Mouse (Mus musculus): Measurements from ENCODE around the gene Gm45140. TPM values are rescaled to one million over a fixed set of nuclear protein-coding genes. Genes with fewer than 3 reads are reported as not detected.
"Not testable (repeated sequence)": the region's sequence is repeated elsewhere in the genome, so short reads cannot be mapped to it uniquely, and the experiment has no call there.

Gene Gm45140
- polyA plus RNA-seq, 1 experiment from 2014 or later, result 3.0 TPM

- no peaks in the 10 kb centered on the region for H3K36me3 ChIP-seq (ENCODE audit: control insufficient read depth, insufficient read depth, low read length)
- H3K27ac ChIP-seq (ENCODE audit: low read length), result no peak overlapping the region
- H3K4me2 ChIP-seq (ENCODE audit: low read depth, low read length), result no peak overlapping the region
- H3K4me3 ChIP-seq (replicated peaks; ENCODE audit: low read length), result no peak overlapping the region
- WGBS, result 67% methylated on average over 11 of the region's 11 CpGs
- no peaks in the 10 kb centered on the region for H3K27me3 ChIP-seq (ENCODE audit: control insufficient read depth, insufficient read depth, low read length)
- no peaks in the 10 kb centered on the region for H3K9me3 ChIP-seq (replicated peaks; ENCODE audit: control insufficient read depth, low read length)
- H3K4me1 ChIP-seq (ENCODE audit: control insufficient read depth, insufficient read depth, low read length), result no peaks in the 10 kb centered on the region
- peak; percentile 21; the same call in 1 of the 2 replicates for ATAC-seq (ENCODE audit: insufficient read depth, low FRiP score)
- peak overlapping the region; percentile 31; the same call in 1 of the 2 replicates for H3K9ac ChIP-seq (ENCODE audit: low read length)
These were observed 57.1 kb downstream of the Gm45140 start for GRCm38 (mm10) chr6:87778294-87779173.

- WGBS, result 56% methylated on average over 2 of the region's 2 CpGs
- Histone ChIP-seq H3K4me1 (ENCODE audit: control insufficient read depth, insufficient read depth, low read length) (no peaks in the 10 kb centered on the region), H3K9ac (ENCODE audit: low read length) (peak within 1 kb of the TSS; percentile 31; the same call in 1 of the 2 replicates), H3K9me3 (replicated peaks; ENCODE audit: control insufficient read depth, low read length) (no peaks in the 10 kb centered on the region), H3K4me3 (replicated peaks; ENCODE audit: low read length) (no peak within 1 kb of the TSS), H3K36me3 (ENCODE audit: control insufficient read depth, insufficient read depth, low read length) (no peaks in the 10 kb centered on the region), H3K27me3 (ENCODE audit: control insufficient read depth, insufficient read depth, low read length) (no peaks in the 10 kb centered on the region), H3K27ac (ENCODE audit: low read length) (no peak within 1 kb of the TSS), H3K4me2 (ENCODE audit: low read depth, low read length) (no peak within 1 kb of the TSS)
- no peak for ATAC-seq (ENCODE audit: insufficient read depth, low FRiP score)
These were observed 57.8 kb downstream of the Gm45140 start, which contains the start of gene Gp9 for GRCm38 (mm10) chr6:87777842-87778241. Gp9 (plus strand) TSS chr6:87778072.

GRCm38 (mm10) chr6:87776663-87777062 lies 58.9 kb downstream of the Gm45140 start:
- no peak overlapping the region for H3K4me3 ChIP-seq (replicated peaks; ENCODE audit: low read length)
- 75% methylated on average over 1 of the region's 1 CpGs for WGBS

GRCm38 (mm10) chr6:87775588-87776245 lies 59.9 kb downstream of the Gm45140 start:
- WGBS, result 56% methylated on average over 3 of the region's 3 CpGs
- no peak overlapping the region for H3K4me3 ChIP-seq (replicated peaks; ENCODE audit: low read length)

More at GRCm38 (mm10) chr6:87776663-87777062, 58.9 kb downstream of the Gm45140 start:
- Histone ChIP-seq H3K36me3 (ENCODE audit: control insufficient read depth, insufficient read depth, low read length) (no peaks in the 10 kb centered on the region), H3K27me3 (ENCODE audit: control insufficient read depth, insufficient read depth, low read length) (no peaks in the 10 kb centered on the region), H3K27ac (ENCODE audit: low read length) (no peak overlapping the region), H3K9ac (ENCODE audit: low read length) (no peak overlapping the region), H3K9me3 (replicated peaks; ENCODE audit: control insufficient read depth, low read length) (no peaks in the 10 kb centered on the region), H3K4me1 (ENCODE audit: control insufficient read depth, insufficient read depth, low read length) (no peaks in the 10 kb centered on the region), H3K4me2 (ENCODE audit: low read depth, low read length) (no peak overlapping the region)
- ATAC-seq (ENCODE audit: insufficient read depth, low FRiP score), result no peak

GRCm38 (mm10) chr6:87774909-87775308 lies 60.7 kb downstream of the Gm45140 start:
- WGBS, result 72% methylated on average over 9 of the region's 9 CpGs
- H3K4me1 ChIP-seq (ENCODE audit: control insufficient read depth, insufficient read depth, low read length), result no peaks in the 10 kb centered on the region
- H3K4me3 ChIP-seq (replicated peaks; ENCODE audit: low read length), result no peak overlapping the region
- H3K27ac ChIP-seq (ENCODE audit: low read length), result no peak overlapping the region
- H3K4me2 ChIP-seq (ENCODE audit: low read depth, low read length), result no peak overlapping the region
- H3K9me3 ChIP-seq (replicated peaks; ENCODE audit: control insufficient read depth, low read length), result no peaks in the 10 kb centered on the region
- H3K9ac ChIP-seq (ENCODE audit: low read length), result no peak overlapping the region
- ATAC-seq (ENCODE audit: insufficient read depth, low FRiP score), result no peak
- no peaks in the 10 kb centered on the region for H3K27me3 ChIP-seq (ENCODE audit: control insufficient read depth, insufficient read depth, low read length)
- no peaks in the 10 kb centered on the region for H3K36me3 ChIP-seq (ENCODE audit: control insufficient read depth, insufficient read depth, low read length)

More at GRCm38 (mm10) chr6:87775588-87776245, 59.9 kb downstream of the Gm45140 start:
- Histone ChIP-seq H3K4me2 (ENCODE audit: low read depth, low read length) (no peak overlapping the region), H3K27me3 (ENCODE audit: control insufficient read depth, insufficient read depth, low read length) (no peaks in the 10 kb centered on the region), H3K9me3 (replicated peaks; ENCODE audit: control insufficient read depth, low read length) (no peaks in the 10 kb centered on the region), H3K27ac (ENCODE audit: low read length) (no peak overlapping the region), H3K4me1 (ENCODE audit: control insufficient read depth, insufficient read depth, low read length) (no peaks in the 10 kb centered on the region), H3K36me3 (ENCODE audit: control insufficient read depth, insufficient read depth, low read length) (no peaks in the 10 kb centered on the region), H3K9ac (ENCODE audit: low read length) (no peak overlapping the region)
- ATAC-seq (ENCODE audit: insufficient read depth, low FRiP score), result no peak

- H3K4me2 ChIP-seq (ENCODE audit: low read depth, low read length), result no peak overlapping the region
- H3K4me3 ChIP-seq (replicated peaks; ENCODE audit: low read length), result no peak overlapping the region
- H3K27me3 ChIP-seq (ENCODE audit: control insufficient read depth, insufficient read depth, low read length), result no peaks in the 10 kb centered on the region
- no peak for ATAC-seq (ENCODE audit: insufficient read depth, low FRiP score)
- H3K9ac ChIP-seq (ENCODE audit: low read length), result no peak overlapping the region
- H3K9me3 ChIP-seq (replicated peaks; ENCODE audit: control insufficient read depth, low read length), result no peaks in the 10 kb centered on the region
- no peak overlapping the region for H3K27ac ChIP-seq (ENCODE audit: low read length)
- WGBS, result 39% methylated on average over 1 of the region's 1 CpGs
- no peaks in the 10 kb centered on the region for H3K4me1 ChIP-seq (ENCODE audit: control insufficient read depth, insufficient read depth, low read length)
- no peaks in the 10 kb centered on the region for H3K36me3 ChIP-seq (ENCODE audit: control insufficient read depth, insufficient read depth, low read length)
These were observed 61.1 kb downstream of the Gm45140 start for GRCm38 (mm10) chr6:87774466-87774865.

GRCm38 (mm10) chr6:87770626-87771025 lies 65.0 kb downstream of the Gm45140 start:
- H3K27ac ChIP-seq (ENCODE audit: low read length), result no peak overlapping the region
- no peaks in the 10 kb centered on the region for H3K9me3 ChIP-seq (replicated peaks; ENCODE audit: control insufficient read depth, low read length)
- no peak for ATAC-seq (ENCODE audit: insufficient read depth, low FRiP score)
- no peak overlapping the region for H3K9ac ChIP-seq (ENCODE audit: low read length)
- H3K27me3 ChIP-seq (ENCODE audit: control insufficient read depth, insufficient read depth, low read length), result no peaks in the 10 kb centered on the region
- no peak overlapping the region for H3K4me2 ChIP-seq (ENCODE audit: low read depth, low read length)
- H3K36me3 ChIP-seq (ENCODE audit: control insufficient read depth, insufficient read depth, low read length), result no peaks in the 10 kb centered on the region
- 45% methylated on average over 8 of the region's 8 CpGs for WGBS
- no peaks in the 10 kb centered on the region for H3K4me1 ChIP-seq (ENCODE audit: control insufficient read depth, insufficient read depth, low read length)
- no peak overlapping the region for H3K4me3 ChIP-seq (replicated peaks; ENCODE audit: low read length)

- H3K9ac ChIP-seq (ENCODE audit: low read length); H3K36me3 ChIP-seq (ENCODE audit: control insufficient read depth, insufficient read depth, low read length); H3K4me2 ChIP-seq (ENCODE audit: low read depth, low read length); H3K27me3 ChIP-seq (ENCODE audit: control insufficient read depth, insufficient read depth, low read length); H3K27ac ChIP-seq (ENCODE audit: low read length); ATAC-seq (ENCODE audit: insufficient read depth, low FRiP score); H3K9me3 ChIP-seq (replicated peaks; ENCODE audit: control insufficient read depth, low read length); H3K4me1 ChIP-seq (ENCODE audit: control insufficient read depth, insufficient read depth, low read length); H3K4me3 ChIP-seq (replicated peaks; ENCODE audit: low read length): not testable (repeated sequence)
- WGBS, result 87% methylated on average over 2 of the region's 2 CpGs
These were observed 71.3 kb downstream of the Gm45140 start for GRCm38 (mm10) chr6:87764296-87764695.
